Mouse (Mus musculus) NIH3T3 (cell line): Measurements from ENCODE around the gene Apom.

Experiments used
- DNase-seq: peaks from one replicate; pipeline ENCODE4 v3.0.0-alpha.2; 2012; ENCODE audit warnings: low read depth

The Apom gene

GRCm38 (mm10) chr17:35096597-35096996, 35.3 kb downstream of the Apom start:
- DNase-seq: no peak

GRCm38 (mm10) chr17:35094475-35095365, 37.1 kb downstream of the Apom start:
- DNase-seq: no peak

- no peak for DNase-seq
Observed at GRCm38 (mm10) chr17:35092403-35093198, 39.2 kb downstream of the Apom start.

GRCm38 (mm10) chr17:35090166-35090932, 41.5 kb downstream of the Apom start:
- DNase-seq: peak; percentile 52

GRCm38 (mm10) chr17:35088825-35089644, 42.8 kb downstream of the Apom start, which contains the start of gene Abhd16a:
Gene Abhd16a (plus strand): TSS chr17:35089263.
- peak; percentile 97 for DNase-seq

GRCm38 (mm10) chr17:35088151-35088550, 43.7 kb downstream of the Apom start:
- peak; percentile 58 for DNase-seq

- DNase-seq: no peak
Observed at GRCm38 (mm10) chr17:35085208-35085865, 46.5 kb downstream of the Apom start, which contains the start of gene Ly6g6f. Gene Ly6g6f (minus strand): TSS chr17:35085610.

GRCm38 (mm10) chr17:35083929-35084497, 47.8 kb downstream of the Apom start:
- no peak for DNase-seq

GRCm38 (mm10) chr17:35082841-35083576, 48.8 kb downstream of the Apom start:
- no peak for DNase-seq

GRCm38 (mm10) chr17:35080710-35081109, 51.1 kb downstream of the Apom start:
- no peak for DNase-seq

- no peak for DNase-seq
Observed at GRCm38 (mm10) chr17:35080248-35080647, 51.6 kb downstream of the Apom start.

- DNase-seq: no peak
Observed at GRCm38 (mm10) chr17:35079778-35080177, 52.1 kb downstream of the Apom start.
